Mouse (Mus musculus) lung, postnatal 36 days (tissue): ENCODE results near the gene Vmn1r115.
"Not testable (repeated sequence)": the region's sequence is repeated elsewhere in the genome, so short reads cannot be mapped to it uniquely, and the experiment has no call there.

Experiments
- DNase-seq: peaks from one replicate; pipeline ENCODE4 v3.0.0; 2022; ENCODE audit warnings: mixed read lengths

The Vmn1r115 gene

GRCm38 (mm10) chr7:20844885-20845284 lies at the start of gene Vmn1r115:
Gene Vmn1r115, minus strand, starts transcription at chr7:20844985.
- not testable (repeated sequence) for DNase-seq

- DNase-seq: not testable (repeated sequence)
Measured at GRCm38 (mm10) chr7:20884021-20884420, 39.2 kb upstream of the Vmn1r115 start, which contains the start of gene Vmn1r117. Gene Vmn1r117, minus strand, starts transcription at chr7:20884121.

GRCm38 (mm10) chr7:20871956-20872355 lies 27.2 kb upstream of the Vmn1r115 start, which contains the start of gene Vmn1r116:
Gene Vmn1r116, plus strand, starts transcription at chr7:20872256.
- not testable (repeated sequence) for DNase-seq

GRCm38 (mm10) chr7:20812086-20812485 lies 32.7 kb downstream of the Vmn1r115 start, which contains the start of gene Vmn1r114:
Gene Vmn1r114, minus strand, starts transcription at chr7:20812186.
- not testable (repeated sequence) for DNase-seq
